Mouse (Mus musculus) cerebellum, adult 11 months (tissue): Measurements from ENCODE around the gene Zfp704.

Source experiments
- DNase-seq: peaks from one replicate; pipeline ENCODE4 v3.0.0; 2022

The Zfp704 gene

DNA sequence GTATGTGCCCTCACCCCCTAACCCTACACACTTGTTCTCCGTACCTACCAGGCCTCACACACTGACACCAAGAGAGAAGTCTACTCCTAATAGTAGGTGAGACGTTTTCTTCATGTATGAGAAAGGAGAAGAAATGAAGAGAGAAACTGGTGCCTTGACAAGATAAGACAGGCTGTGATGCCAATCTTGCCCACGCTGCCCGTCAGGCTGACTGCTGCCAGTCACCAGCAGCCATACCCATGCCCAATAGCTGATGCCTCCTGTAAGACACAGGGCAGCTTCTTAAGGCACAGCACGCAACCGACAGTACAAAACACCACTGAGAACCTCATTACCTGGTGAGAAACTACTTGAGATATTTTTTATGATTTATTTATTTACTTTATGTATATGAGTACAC lies 55.0 kb downstream of the Zfp704 start:
- DNase-seq = no peak

GRCm38 (mm10) chr3:9552332-9552731 lies 57.6 kb downstream of the Zfp704 start:
- DNase-seq = no peak

DNA sequence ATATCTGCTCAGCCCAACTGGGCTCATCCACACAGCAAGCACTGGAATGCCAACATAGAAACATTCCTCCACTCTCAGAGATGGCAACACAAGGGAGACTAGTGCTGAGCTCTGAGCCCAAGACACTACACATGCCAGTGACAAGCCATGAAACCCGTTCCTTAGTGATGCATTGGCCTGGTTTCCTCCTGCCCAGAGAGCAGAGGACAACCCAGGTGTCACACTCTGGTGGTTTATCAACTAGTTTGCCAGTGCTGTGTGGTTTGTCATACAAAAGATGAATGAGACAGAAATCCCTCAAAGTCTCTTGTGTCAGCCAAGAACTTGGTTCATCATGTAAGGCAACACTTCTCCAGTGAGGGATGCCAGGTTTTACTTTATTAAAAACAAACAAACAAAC lies 59.0 kb downstream of the Zfp704 start:
- DNase-seq = no peak

DNA sequence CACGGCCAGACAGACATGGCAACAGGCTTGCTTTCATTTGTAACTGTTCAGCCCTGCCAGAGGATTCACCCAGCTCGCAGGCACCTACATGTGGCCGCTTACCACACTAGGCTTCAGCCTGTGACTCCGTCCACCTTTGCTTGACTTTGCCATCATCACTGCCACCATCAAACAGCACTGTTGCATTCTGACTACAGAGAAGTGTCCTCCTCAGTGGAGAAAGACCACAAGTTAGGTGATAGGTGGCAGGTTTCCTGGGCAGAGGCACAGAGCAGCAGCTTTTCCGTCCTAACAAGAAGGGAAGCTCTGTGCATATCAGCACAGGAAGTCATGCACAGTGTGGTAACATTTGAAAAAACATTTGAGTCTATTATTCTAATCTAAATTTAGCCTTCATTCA lies 60.1 kb downstream of the Zfp704 start:
- no peak for DNase-seq

DNA sequence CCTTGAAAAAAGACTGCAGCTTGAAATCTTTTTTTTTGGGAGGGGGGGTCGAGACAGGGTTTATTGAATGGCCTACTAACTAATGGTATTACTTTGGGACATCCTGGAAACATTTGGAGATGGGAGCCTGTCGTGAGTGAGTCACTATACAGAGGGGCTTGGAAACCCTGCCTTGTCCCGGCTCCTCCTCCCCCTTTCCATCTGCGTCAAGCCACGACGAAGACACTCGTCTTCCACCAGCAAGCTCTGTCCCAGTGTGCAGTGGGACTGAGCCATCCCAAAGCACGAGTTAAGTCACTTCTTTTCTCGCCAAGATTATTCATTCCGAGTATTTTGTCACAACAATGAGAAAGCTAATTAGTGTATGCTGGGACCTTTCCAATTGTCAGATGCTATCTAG lies 61.7 kb downstream of the Zfp704 start:
- no peak for DNase-seq

DNA sequence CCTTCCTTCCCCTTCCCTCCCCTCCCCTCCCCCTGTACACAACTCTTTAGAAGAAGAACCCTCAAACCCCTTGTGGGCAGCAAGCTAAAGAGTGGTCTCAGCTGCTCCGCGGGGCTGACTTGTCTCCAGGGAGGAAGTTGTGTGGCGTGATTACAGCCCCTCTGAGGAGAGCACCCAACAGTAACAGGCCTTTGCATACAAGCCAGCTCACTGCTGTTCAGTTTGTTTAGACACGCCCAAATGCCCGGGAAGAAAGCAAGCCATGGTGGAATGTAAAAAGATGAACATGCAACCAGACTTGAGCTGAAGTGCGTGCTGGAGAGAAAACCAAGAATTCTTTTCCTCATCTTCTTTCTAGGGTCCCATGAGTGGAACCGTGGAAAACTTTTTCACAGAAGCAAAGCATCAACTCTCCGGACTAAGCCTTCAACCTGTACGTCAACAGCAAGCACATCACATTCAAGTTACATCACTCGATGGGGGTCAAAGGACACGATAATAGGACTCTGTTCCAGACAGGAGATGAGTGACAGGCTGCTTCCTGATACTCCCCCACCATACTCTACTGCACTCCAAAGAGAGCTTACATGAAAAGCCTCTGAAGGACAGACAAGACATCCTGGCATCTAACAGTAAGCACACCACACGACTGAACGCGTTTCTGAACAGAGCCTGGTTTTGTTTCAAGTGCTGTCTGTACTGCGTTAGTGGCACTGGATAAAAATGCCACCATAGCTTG lies 62.8 kb downstream of the Zfp704 start:
- no peak for DNase-seq

DNA sequence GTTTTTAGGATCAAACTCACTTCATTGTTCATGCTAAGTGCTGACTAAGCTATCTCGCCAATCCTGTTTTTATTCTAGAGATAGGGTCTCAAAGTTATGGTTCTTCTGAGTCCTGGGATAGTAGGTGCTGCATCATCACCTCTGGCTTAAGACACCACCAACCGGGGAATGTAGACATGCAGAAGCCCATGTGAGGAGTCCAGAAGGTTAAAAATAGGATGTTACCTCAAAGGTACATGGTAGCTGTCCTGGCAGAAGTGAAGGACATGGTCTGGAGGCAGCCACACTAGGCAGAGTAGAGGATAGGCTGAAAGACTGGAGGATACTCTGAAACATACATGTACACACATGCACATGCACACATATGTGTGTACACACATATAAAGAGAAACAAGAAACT lies 65.5 kb downstream of the Zfp704 start:
- DNase-seq = no peak

- no peak for DNase-seq
These were observed 66.0 kb downstream of the Zfp704 start for GRCm38 (mm10) chr3:9543916-9544315.

- no peak for DNase-seq
These were observed 66.4 kb downstream of the Zfp704 start for GRCm38 (mm10) chr3:9543463-9543862.

GRCm38 (mm10) chr3:9541561-9541960 lies 68.3 kb downstream of the Zfp704 start:
- no peak for DNase-seq

GRCm38 (mm10) chr3:9538510-9538909 lies 71.4 kb downstream of the Zfp704 start:
- no peak for DNase-seq

- no peak for DNase-seq
These were observed 72.0 kb downstream of the Zfp704 start for GRCm38 (mm10) chr3:9537889-9538288.

- peak; percentile 20 for DNase-seq
These were observed 79.6 kb downstream of the Zfp704 start for GRCm38 (mm10) chr3:9530097-9530780.

DNA sequence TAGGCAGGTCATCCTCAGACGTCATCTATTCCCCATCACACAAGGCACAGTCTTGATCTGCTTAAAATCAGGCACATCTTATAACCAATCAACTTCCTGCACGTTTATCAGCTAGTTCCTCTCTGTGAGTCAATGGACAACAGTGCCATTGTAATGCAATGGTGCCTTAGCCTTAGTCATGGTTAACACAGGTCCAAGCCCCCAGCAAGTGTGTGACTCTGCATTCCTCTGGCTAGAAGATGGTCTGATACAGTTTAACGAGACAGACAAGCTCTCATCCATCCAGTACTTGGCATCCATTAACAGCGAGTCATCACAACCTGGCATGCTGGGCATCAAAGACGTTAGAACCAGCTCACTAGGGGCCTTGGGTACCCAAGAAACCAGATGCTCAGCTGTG lies 85.5 kb downstream of the Zfp704 start:
- no peak for DNase-seq

DNA sequence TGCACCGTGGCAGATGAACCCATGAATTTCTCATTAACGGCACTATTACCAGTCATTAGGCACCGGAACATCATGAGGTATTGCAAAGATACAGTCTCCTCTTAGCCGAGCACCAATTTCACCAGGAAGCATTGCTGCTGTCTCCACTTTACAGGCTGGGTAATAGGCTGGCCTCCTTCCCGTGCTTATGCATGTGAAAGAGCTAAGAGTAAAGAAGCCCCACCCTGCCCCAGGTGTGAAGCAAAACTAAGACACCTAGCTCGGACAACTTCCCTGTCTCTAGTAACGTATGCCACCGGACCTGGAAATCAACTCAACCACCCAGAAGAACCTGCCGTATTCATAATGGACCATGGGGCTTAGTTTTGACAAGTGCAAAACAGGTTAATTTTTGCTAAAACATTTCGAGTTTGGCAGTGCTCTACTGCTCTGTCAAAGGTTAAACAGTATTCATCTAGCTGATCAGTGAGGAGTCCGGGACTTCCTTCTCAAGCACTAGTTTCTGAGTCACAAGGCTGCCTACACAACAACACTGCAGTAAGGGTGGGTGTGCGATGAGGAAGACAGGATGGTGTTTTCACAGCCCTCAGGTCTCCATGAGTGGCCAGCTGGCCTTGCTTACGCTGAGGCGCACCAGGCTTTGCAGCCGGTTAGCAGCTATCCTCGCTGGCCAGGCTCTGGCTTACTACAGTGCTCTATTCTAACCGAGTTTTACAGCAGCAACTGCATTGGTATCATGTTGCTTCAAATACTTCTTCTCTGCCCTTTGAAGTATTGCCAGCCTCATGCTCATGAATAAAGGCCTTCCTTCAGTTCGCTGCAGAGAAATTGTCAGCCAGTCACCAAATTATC lies 86.6 kb downstream of the Zfp704 start:
- no peak for DNase-seq

- no peak for DNase-seq
These were observed 87.9 kb downstream of the Zfp704 start for GRCm38 (mm10) chr3:9522009-9522408.

DNA sequence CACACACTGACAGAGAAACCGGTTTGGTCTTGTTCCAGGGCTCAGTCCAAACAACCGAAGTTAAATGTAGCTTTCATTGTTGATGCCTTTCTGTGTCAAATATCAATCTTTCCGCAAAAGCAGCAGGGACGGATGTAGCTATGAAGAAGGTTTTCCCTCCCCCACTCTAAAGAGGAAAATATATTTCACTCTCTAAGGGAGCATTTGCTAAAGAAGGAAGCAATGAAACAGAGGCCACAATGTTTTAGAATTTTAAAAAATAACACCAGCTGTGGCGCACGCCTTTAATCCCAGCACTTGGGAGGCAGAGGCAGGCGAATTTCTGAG lies 89.2 kb downstream of the Zfp704 start:
- DNase-seq = no peak

DNA sequence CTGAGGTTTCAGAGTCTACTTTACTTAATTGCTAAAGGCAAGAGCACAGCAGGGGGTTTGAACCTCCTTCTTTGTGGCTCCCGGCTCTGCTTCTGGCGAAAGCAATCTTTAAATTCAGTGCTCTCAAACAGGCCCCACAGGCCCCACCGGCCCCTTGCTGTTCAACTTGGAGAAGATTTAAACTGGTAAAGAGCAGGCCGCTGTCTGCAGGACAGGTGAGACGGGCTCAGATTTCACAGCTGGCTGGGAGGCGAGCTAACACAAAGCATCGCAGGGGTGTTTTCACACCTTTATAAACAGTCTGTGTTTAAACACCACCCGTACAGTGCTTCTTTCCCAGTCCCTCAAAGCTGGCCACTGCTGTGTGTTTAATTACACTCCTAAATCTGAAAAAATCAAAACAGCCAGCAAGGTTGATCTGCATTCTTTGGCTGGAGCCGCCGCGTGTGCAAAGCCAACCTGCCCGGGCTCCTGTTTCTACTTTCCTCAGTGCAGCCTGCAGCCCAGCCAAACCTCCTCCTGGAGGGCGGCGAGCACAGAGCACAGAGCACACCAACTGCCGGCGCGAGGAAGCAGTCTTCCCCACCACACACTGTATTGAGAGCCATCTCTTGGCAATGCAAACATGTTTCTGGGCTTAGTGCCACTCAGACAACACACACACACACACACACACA lies 89.7 kb downstream of the Zfp704 start:
- DNase-seq = peak; percentile 76

DNA sequence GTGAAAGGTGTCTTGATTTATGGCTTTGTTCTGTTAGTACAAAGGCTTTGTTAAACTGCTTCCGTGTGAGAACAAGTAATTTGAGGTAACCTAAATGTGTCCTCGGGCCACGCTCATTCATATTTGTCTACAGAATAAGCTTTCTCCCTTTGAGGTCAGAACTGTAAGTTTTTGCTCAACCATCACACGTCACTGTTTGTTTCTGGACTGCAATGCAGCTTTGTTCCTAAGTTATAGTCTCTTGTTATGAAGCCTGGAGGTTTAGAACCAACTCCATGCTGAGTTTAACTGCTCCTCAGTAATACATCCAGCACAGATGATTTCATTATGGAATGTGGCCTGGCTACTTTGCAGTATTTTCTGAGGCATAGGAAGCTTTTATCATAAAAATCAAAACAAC lies 90.4 kb downstream of the Zfp704 start:
- no peak for DNase-seq

DNA sequence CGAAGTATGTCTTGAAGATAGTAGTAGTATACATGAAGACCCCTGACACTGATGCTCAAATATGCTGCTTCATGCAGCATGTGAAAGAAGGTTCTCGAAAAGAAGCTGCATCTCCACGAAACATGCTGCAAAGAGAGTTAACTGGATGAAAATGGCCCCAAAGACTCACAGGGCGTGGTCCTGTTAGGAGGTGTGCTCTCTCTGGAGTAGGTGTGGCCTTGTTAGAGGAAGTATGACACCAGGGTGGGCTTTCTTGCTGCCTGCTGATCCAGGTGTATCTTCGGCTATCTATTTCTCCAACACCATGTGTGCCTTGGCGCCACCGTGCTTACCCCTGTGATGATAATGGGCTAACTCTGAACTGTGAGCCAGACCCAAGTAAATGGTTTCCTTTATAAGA lies 90.9 kb downstream of the Zfp704 start:
- DNase-seq = no peak

- no peak for DNase-seq
These were observed 93.6 kb downstream of the Zfp704 start for GRCm38 (mm10) chr3:9516119-9516855.

- DNase-seq = no peak
These were observed 94.4 kb downstream of the Zfp704 start for GRCm38 (mm10) chr3:9515527-9515926.

GRCm38 (mm10) chr3:9513703-9514110 lies 96.2 kb downstream of the Zfp704 start:
- no peak for DNase-seq
